Mouse (Mus musculus) midbrain, embryonic 15.5 days (tissue): ENCODE data around the gene Clstn2. TPM values are rescaled to one million over a fixed set of nuclear protein-coding genes. Genes with fewer than 3 reads are reported as not detected.

Experiments
- ATAC-seq: fragments of 200-750 bp; cut with Nextera tagmentation; replicated peaks from 2 replicates; pipeline ENCODE4 v1.8.0; 2017; ENCODE audit warnings: moderate TSS enrichment
- H3K27ac ChIP-seq: fragments of 300-500 bp; sonication (generic); 2 replicates; pipeline ENCODE4 v1.5.1; 2015; ENCODE audit warnings: mild to moderate bottlenecking, inconsistent platforms
- H3K27me3 ChIP-seq: fragments of 300-500 bp; sonication (generic); replicated peaks from 2 replicates; pipeline ENCODE4 v1.6.1; 2015; ENCODE audit warnings: inconsistent platforms
- H3K36me3 ChIP-seq: fragments of 300-500 bp; sonication (generic); replicated peaks from 2 replicates; pipeline ENCODE4 v1.6.1; 2015; ENCODE audit warnings: inconsistent platforms
- H3K4me1 ChIP-seq: fragments of 300-500 bp; sonication (generic); 2 replicates; pipeline ENCODE4 v1.6.1; 2015; ENCODE audit warnings: inconsistent platforms
- H3K4me2 ChIP-seq: fragments of 300-500 bp; sonication (generic); 2 replicates; pipeline ENCODE4 v1.6.1; 2015; ENCODE audit warnings: inconsistent platforms, mild to moderate bottlenecking, moderate library complexity
- H3K4me3 ChIP-seq: fragments of 300-500 bp; sonication (generic); 2 replicates; pipeline ENCODE4 v1.5.1; 2015; ENCODE audit warnings: mild to moderate bottlenecking, inconsistent platforms
- H3K9ac ChIP-seq: fragments of 300-500 bp; sonication (generic); 2 replicates; pipeline ENCODE4 v1.6.1; 2015; ENCODE audit warnings: mild to moderate bottlenecking, inconsistent platforms
- H3K9me3 ChIP-seq: fragments of 300-500 bp; sonication (generic); 2 replicates; pipeline ENCODE4 v1.6.1; 2016; ENCODE audit warnings: inconsistent platforms
- WGBS: fragments of 180-500 bp; shearing (Covaris S2); methylation state at CpG from one replicate; pipeline ENCODE4 v1.1.7; 2015; ENCODE audit warnings: mixed read lengths; 5-methylcytosine and 5-hydroxymethylcytosine counted together
- polyA plus RNA-seq: library from polyadenylated mRNA; unstranded; fragments of >200 nt; fragmentation: Nextera tagmentation; extraction: Ambion mirVana; gene quantifications from 2 replicates; pipeline ENCODE4 v1.2.1, GENCODE M21; 2015

Clstn2 gene
- 9.5 and 10.9 TPM in 2 replicates for polyA plus RNA-seq

DNA sequence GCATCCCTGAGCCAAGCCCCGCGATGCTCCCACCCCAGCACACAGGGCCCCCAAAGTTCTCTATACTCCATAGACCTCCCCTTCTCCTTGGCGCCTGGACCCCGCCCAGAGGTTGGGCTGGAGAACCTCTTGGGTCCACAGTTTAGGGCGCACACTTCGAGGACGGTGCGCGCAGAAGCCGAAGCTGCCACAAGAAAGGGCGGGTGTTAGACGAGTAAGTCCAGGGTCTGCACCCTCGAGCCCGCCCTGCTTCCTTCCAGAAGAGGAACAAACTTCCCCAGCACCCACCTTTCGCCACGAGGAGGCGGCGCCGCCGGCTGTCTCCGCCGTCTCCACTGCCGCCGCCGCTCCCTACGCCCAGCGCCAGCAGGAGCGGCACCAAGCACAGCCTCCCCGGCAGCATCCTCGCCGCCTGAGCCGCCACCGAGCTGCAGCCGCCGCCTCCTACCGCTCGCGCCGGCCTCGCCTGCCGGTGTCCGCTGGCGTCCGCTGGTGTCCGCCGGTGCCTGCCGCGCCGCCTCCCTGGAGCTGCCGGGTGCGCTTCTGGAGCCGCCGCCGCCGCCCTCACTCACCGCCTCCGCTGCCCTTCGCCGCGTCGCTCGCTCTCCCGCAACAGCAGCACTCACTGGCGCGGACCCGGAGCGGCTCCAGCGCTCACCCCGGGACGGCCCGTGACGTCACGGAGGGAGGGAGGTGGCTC is at the start of gene Clstn2:
Gene Clstn2, minus strand, starts transcription at position 609 of the 700 bp plus-strand sequence.
- Histone ChIP-seq H3K4me2 (peak within 1 kb of the TSS; percentile 87), H3K4me3 (peak within 1 kb of the TSS; percentile 66), H3K27ac (peak within 1 kb of the TSS; percentile 78), H3K9ac (peak within 1 kb of the TSS; percentile 70), H3K4me1 (peaks cover 19% of the 10 kb centered on the region), H3K36me3 (no peaks in the 10 kb centered on the region), H3K9me3 (no peaks in the 10 kb centered on the region), H3K27me3 (peaks cover 25% of the 10 kb centered on the region)
- peak; percentile 94 for ATAC-seq
- under 1% methylated on average over 73 of the region's 73 CpGs for WGBS

- no peaks in the 10 kb centered on the region for H3K27me3 ChIP-seq
- 90% methylated on average over 5 of the region's 5 CpGs for WGBS
- no peaks in the 10 kb centered on the region for H3K36me3 ChIP-seq
- H3K4me2 ChIP-seq = no peak overlapping the region
- no peaks in the 10 kb centered on the region for H3K9me3 ChIP-seq
- no peaks in the 10 kb centered on the region for H3K4me1 ChIP-seq
- no peak overlapping the region for H3K4me3 ChIP-seq
- no peak for ATAC-seq
- H3K27ac ChIP-seq = no peak overlapping the region
- no peak overlapping the region for H3K9ac ChIP-seq
Observed at GRCm38 (mm10) chr9:98067767-98068166, 34.8 kb upstream of the Clstn2 start.

DNA sequence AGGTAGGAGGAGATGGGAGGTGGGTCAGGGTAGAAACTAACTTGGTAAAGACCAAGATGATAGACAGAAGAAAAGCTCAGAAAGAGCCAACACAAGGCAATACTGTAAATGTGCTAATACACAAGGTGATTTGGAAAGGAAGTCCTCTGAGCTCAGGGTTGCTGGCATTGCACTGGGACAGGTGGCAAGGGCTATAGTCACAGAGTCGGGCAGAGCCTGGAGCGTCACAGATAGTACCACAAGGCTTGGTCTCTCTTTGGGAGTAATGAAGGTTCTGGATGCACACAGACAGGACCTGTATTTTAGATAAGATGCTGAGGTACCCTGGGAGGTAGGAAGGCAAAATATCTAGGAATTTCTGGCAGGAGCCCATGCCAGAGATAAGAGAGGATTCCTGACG is 28.7 kb upstream of the Clstn2 start:
- no peak for ATAC-seq

DNA sequence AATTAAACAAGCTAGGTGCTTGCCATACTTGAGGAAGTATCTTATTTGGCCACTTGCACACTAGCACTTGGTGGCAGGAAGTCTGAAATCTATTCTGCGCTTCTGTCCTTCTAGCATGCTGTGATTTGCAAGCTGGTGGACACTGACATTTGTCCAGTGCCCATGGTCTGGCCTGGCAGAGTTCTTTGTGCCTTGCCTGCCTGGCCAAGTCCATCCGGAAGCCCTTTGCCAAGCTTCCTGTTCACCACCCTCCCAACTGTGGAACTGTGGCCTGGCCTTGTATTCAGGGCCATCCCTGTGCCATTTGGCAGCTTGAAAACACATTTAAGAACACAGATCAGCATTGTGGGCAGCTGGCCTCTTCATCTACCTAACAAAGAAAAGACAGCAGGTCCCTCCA is 24.3 kb upstream of the Clstn2 start:
- Histone ChIP-seq H3K9ac (no peak overlapping the region), H3K27me3 (no peaks in the 10 kb centered on the region), H3K4me1 (no peaks in the 10 kb centered on the region), H3K36me3 (no peaks in the 10 kb centered on the region), H3K4me3 (no peak overlapping the region), H3K4me2 (no peak overlapping the region), H3K27ac (no peak overlapping the region), H3K9me3 (no peaks in the 10 kb centered on the region)
- no peak for ATAC-seq
- 95% methylated on average over 2 of the region's 2 CpGs for WGBS

More for the DNA sequence above, 28.7 kb upstream of the Clstn2 start:
- H3K27ac ChIP-seq = no peak overlapping the region
- H3K36me3 ChIP-seq = no peaks in the 10 kb centered on the region
- 86% methylated on average over 3 of the region's 3 CpGs for WGBS
- H3K9me3 ChIP-seq = no peaks in the 10 kb centered on the region
- no peak overlapping the region for H3K9ac ChIP-seq
- H3K4me1 ChIP-seq = no peaks in the 10 kb centered on the region
- H3K27me3 ChIP-seq = no peaks in the 10 kb centered on the region
- H3K4me3 ChIP-seq = no peak overlapping the region
- no peak overlapping the region for H3K4me2 ChIP-seq

- no peak for ATAC-seq
- no peaks in the 10 kb centered on the region for H3K27me3 ChIP-seq
- H3K27ac ChIP-seq = no peak overlapping the region
- no peak overlapping the region for H3K4me3 ChIP-seq
- 51% methylated on average over 12 of the region's 12 CpGs for WGBS
- H3K4me2 ChIP-seq = peak overlapping the region; percentile 21; the same call in 1 of the 2 replicates
- H3K9me3 ChIP-seq = no peaks in the 10 kb centered on the region
- no peak overlapping the region for H3K9ac ChIP-seq
- no peaks in the 10 kb centered on the region for H3K4me1 ChIP-seq
- no peaks in the 10 kb centered on the region for H3K36me3 ChIP-seq
Observed at GRCm38 (mm10) chr9:98051343-98051742, 18.4 kb upstream of the Clstn2 start.

DNA sequence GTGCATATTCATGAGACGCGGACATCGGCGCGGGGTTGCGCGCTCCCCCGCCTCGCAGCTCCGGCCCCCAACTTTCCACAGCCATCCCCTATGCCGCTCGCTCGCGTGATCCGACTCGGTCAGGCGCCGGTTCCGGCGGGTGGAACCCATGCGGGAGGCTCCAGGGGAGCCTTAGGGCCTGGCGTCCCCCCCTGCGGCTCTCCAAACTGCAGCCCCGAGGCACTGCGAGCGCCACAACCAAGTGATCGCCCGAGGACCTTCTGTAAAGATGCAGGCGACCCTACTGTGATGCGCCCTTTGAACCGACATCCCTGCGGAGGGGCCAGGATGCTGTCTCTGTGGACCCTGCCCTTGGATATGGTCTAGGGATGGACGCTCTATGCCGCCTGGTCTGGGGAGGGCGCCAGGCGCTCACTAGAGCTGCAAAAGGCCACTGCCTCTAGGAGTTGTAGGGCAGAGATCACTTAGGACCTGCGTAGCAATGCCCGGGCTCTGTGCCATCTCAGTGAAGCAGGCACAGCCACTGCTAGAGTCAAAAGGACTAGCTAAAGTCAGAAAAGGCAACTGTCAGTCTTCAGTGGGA is 383 bp upstream of the Clstn2 start:
- H3K4me3 ChIP-seq = peak overlapping the region; percentile 66
- peak overlapping the region; percentile 87 for H3K4me2 ChIP-seq
- peak overlapping the region; percentile 70 for H3K9ac ChIP-seq
- H3K36me3 ChIP-seq = no peaks in the 10 kb centered on the region
- H3K9me3 ChIP-seq = no peaks in the 10 kb centered on the region
- H3K27ac ChIP-seq = peak overlapping the region; percentile 78
- H3K4me1 ChIP-seq = peaks cover 19% of the 10 kb centered on the region
- H3K27me3 ChIP-seq = peaks cover 25% of the 10 kb centered on the region
- ATAC-seq = peak; percentile 79
- WGBS = 1% methylated on average over 38 of the region's 38 CpGs

- Histone ChIP-seq H3K9me3 (no peaks in the 10 kb centered on the region), H3K4me1 (peaks cover 19% of the 10 kb centered on the region), H3K27me3 (peaks cover 25% of the 10 kb centered on the region), H3K4me2 (peak overlapping the region; percentile 87), H3K27ac (no peak overlapping the region), H3K4me3 (peak overlapping the region; percentile 66), H3K36me3 (no peaks in the 10 kb centered on the region), H3K9ac (peak overlapping the region; percentile 70)
- 1% methylated on average over 31 of the region's 31 CpGs for WGBS
- ATAC-seq = peak; percentile 37
Observed at GRCm38 (mm10) chr9:98031898-98032572, 946 bp downstream of the Clstn2 start.

GRCm38 (mm10) chr9:98030715-98031114 is 2.3 kb downstream of the Clstn2 start:
- H3K4me2 ChIP-seq = peak overlapping the region; percentile 33
- 20% methylated on average over 2 of the region's 2 CpGs for WGBS
- no peak overlapping the region for H3K27ac ChIP-seq
- no peaks in the 10 kb centered on the region for H3K9me3 ChIP-seq
- H3K36me3 ChIP-seq = no peaks in the 10 kb centered on the region
- no peak for ATAC-seq
- 0 out of 2 replicates have a peak overlapping the region, but pooled peaks have one; percentile 16 for H3K4me3 ChIP-seq
- H3K4me1 ChIP-seq = peaks cover 19% of the 10 kb centered on the region
- peaks cover 25% of the 10 kb centered on the region for H3K27me3 ChIP-seq
- H3K9ac ChIP-seq = no peak overlapping the region

GRCm38 (mm10) chr9:98025548-98025947 is 7.4 kb downstream of the Clstn2 start:
- Histone ChIP-seq H3K4me3 (no peak overlapping the region), H3K36me3 (no peaks in the 10 kb centered on the region), H3K27ac (no peak overlapping the region), H3K9ac (no peak overlapping the region), H3K27me3 (0 out of 2 replicates have a peak, but pooled peaks cover 3% of the 10 kb centered on the region), H3K9me3 (no peaks in the 10 kb centered on the region), H3K4me2 (no peak overlapping the region), H3K4me1 (no peaks in the 10 kb centered on the region; the same call in 1 of the 2 replicates)
- no peak for ATAC-seq
- 82% methylated on average over 3 of the region's 3 CpGs for WGBS

DNA sequence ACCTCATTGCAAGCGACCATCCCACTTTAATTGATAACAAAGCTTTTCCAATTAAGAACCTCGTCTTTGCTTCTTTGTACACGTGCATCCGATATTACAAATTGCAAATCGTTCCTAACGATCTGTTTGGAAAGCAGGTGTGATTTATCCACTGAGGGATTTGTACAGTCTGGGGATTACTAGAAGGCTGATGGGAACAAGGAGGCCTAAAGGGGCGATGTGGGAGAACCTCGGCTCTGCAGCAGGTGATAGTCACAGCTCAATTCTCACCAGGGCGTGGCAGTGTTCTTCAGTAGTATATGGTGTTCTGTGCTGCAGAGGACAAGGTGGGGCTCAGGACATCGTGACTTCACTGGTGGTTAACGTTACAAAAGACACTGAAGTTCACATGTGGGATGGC is 9.9 kb downstream of the Clstn2 start:
- H3K9me3 ChIP-seq = no peaks in the 10 kb centered on the region
- no peak overlapping the region for H3K27ac ChIP-seq
- no peaks in the 10 kb centered on the region for H3K36me3 ChIP-seq
- no peaks in the 10 kb centered on the region for H3K27me3 ChIP-seq
- 78% methylated on average over 11 of the region's 11 CpGs for WGBS
- ATAC-seq = no peak
- H3K4me1 ChIP-seq = no peaks in the 10 kb centered on the region
- H3K4me3 ChIP-seq = no peak overlapping the region
- no peak overlapping the region for H3K4me2 ChIP-seq
- H3K9ac ChIP-seq = no peak overlapping the region

GRCm38 (mm10) chr9:98019876-98020275 is 13.1 kb downstream of the Clstn2 start:
- 74% methylated on average over 2 of the region's 2 CpGs for WGBS
- no peak for ATAC-seq

GRCm38 (mm10) chr9:98018687-98019086 is 14.3 kb downstream of the Clstn2 start:
- Histone ChIP-seq H3K27me3 (no peaks in the 10 kb centered on the region), H3K4me2 (no peak overlapping the region), H3K27ac (no peak overlapping the region), H3K9ac (no peak overlapping the region), H3K4me1 (no peaks in the 10 kb centered on the region), H3K4me3 (no peak overlapping the region), H3K36me3 (no peaks in the 10 kb centered on the region), H3K9me3 (no peaks in the 10 kb centered on the region)
- no peak for ATAC-seq
- 84% methylated on average over 5 of the region's 5 CpGs for WGBS

More at GRCm38 (mm10) chr9:98019876-98020275, 13.1 kb downstream of the Clstn2 start:
- Histone ChIP-seq H3K36me3 (no peaks in the 10 kb centered on the region), H3K4me1 (no peaks in the 10 kb centered on the region), H3K27ac (no peak overlapping the region), H3K9me3 (no peaks in the 10 kb centered on the region), H3K9ac (no peak overlapping the region), H3K4me3 (no peak overlapping the region), H3K4me2 (no peak overlapping the region), H3K27me3 (no peaks in the 10 kb centered on the region)
